Mouse (Mus musculus): Measurements from ENCODE around the gene Naa38. TPM values are rescaled to one million over a fixed set of nuclear protein-coding genes. Genes with fewer than 3 reads are reported as not detected.

The Naa38 gene
- polyA plus RNA-seq, 1 experiment from 2014 or later, result 132 TPM

GRCm38 (mm10) chr11:69429313-69429712 lies 34.0 kb downstream of the Naa38 start:
- Histone ChIP-seq H3K27ac (ENCODE audit: low read depth, low read length) (no peak overlapping the region), H3K9ac (replicated peaks; ENCODE audit: low read depth, low read length) (no peak overlapping the region), H3K4me2 (ENCODE audit: low read depth, low read length) (no peak overlapping the region), H3K36me3 (ENCODE audit: control insufficient read depth, insufficient read depth, low read length) (no peaks in the 10 kb centered on the region), H3K9me3 (ENCODE audit: control insufficient read depth, low read length) (no peaks in the 10 kb centered on the region), H3K4me1 (ENCODE audit: control insufficient read depth, insufficient read depth, low read length) (0 out of 2 replicates have a peak, but pooled peaks cover 4% of the 10 kb centered on the region), H3K27me3 (ENCODE audit: control insufficient read depth, insufficient read depth, low read length) (no peaks in the 10 kb centered on the region), H3K4me3 (ENCODE audit: low read depth, low read length) (no peak overlapping the region)
- WGBS, result 55% methylated on average over 2 of the region's 2 CpGs
- no peak for ATAC-seq (ENCODE audit: low read depth)

- no peak overlapping the region for H3K4me3 ChIP-seq (ENCODE audit: low read depth, low read length)
- H3K36me3 ChIP-seq (ENCODE audit: control insufficient read depth, insufficient read depth, low read length), result no peaks in the 10 kb centered on the region
- no peaks in the 10 kb centered on the region for H3K27me3 ChIP-seq (ENCODE audit: control insufficient read depth, insufficient read depth, low read length)
- WGBS, result 87% methylated on average over 15 of the region's 15 CpGs
- H3K4me2 ChIP-seq (ENCODE audit: low read depth, low read length), result no peak overlapping the region
- no peak for ATAC-seq (ENCODE audit: low read depth)
- no peak overlapping the region for H3K9ac ChIP-seq (replicated peaks; ENCODE audit: low read depth, low read length)
- H3K4me1 ChIP-seq (ENCODE audit: control insufficient read depth, insufficient read depth, low read length), result 0 out of 2 replicates have a peak, but pooled peaks cover 4% of the 10 kb centered on the region
- H3K9me3 ChIP-seq (ENCODE audit: control insufficient read depth, low read length), result no peaks in the 10 kb centered on the region
- H3K27ac ChIP-seq (ENCODE audit: low read depth, low read length), result no peak overlapping the region
Observed at GRCm38 (mm10) chr11:69430631-69431030, 35.3 kb downstream of the Naa38 start.

GRCm38 (mm10) chr11:69431829-69432639 lies 36.7 kb downstream of the Naa38 start:
- Histone ChIP-seq H3K9me3 (ENCODE audit: control insufficient read depth, low read length) (no peaks in the 10 kb centered on the region), H3K27me3 (ENCODE audit: control insufficient read depth, insufficient read depth, low read length) (no peaks in the 10 kb centered on the region), H3K4me1 (ENCODE audit: control insufficient read depth, insufficient read depth, low read length) (0 out of 2 replicates have a peak, but pooled peaks cover 4% of the 10 kb centered on the region), H3K4me2 (ENCODE audit: low read depth, low read length) (no peak overlapping the region), H3K36me3 (ENCODE audit: control insufficient read depth, insufficient read depth, low read length) (no peaks in the 10 kb centered on the region), H3K4me3 (ENCODE audit: low read depth, low read length) (no peak overlapping the region), H3K27ac (ENCODE audit: low read depth, low read length) (no peak overlapping the region), H3K9ac (replicated peaks; ENCODE audit: low read depth, low read length) (no peak overlapping the region)
- 32% methylated on average over 11 of the region's 11 CpGs for WGBS
- ATAC-seq (ENCODE audit: low read depth), result peak; percentile 58

GRCm38 (mm10) chr11:69432640-69432982 lies 37.3 kb downstream of the Naa38 start:
- 74% methylated on average over 11 of the region's 11 CpGs for WGBS
- ATAC-seq (ENCODE audit: low read depth), result no peak

GRCm38 (mm10) chr11:69433189-69433588 lies 37.9 kb downstream of the Naa38 start:
- Histone ChIP-seq H3K27me3 (ENCODE audit: control insufficient read depth, insufficient read depth, low read length) (no peaks in the 10 kb centered on the region), H3K27ac (ENCODE audit: low read depth, low read length) (no peak overlapping the region), H3K36me3 (ENCODE audit: control insufficient read depth, insufficient read depth, low read length) (no peaks in the 10 kb centered on the region), H3K9ac (replicated peaks; ENCODE audit: low read depth, low read length) (no peak overlapping the region), H3K4me2 (ENCODE audit: low read depth, low read length) (no peak overlapping the region), H3K9me3 (ENCODE audit: control insufficient read depth, low read length) (no peaks in the 10 kb centered on the region), H3K4me3 (ENCODE audit: low read depth, low read length) (no peak overlapping the region), H3K4me1 (ENCODE audit: control insufficient read depth, insufficient read depth, low read length) (0 out of 2 replicates have a peak, but pooled peaks cover 4% of the 10 kb centered on the region)
- ATAC-seq (ENCODE audit: low read depth), result no peak
- WGBS, result 63% methylated on average over 6 of the region's 6 CpGs

More at GRCm38 (mm10) chr11:69432640-69432982, 37.3 kb downstream of the Naa38 start:
- 0 out of 2 replicates have a peak, but pooled peaks cover 4% of the 10 kb centered on the region for H3K4me1 ChIP-seq (ENCODE audit: control insufficient read depth, insufficient read depth, low read length)
- no peaks in the 10 kb centered on the region for H3K27me3 ChIP-seq (ENCODE audit: control insufficient read depth, insufficient read depth, low read length)
- no peak overlapping the region for H3K4me3 ChIP-seq (ENCODE audit: low read depth, low read length)
- no peaks in the 10 kb centered on the region for H3K36me3 ChIP-seq (ENCODE audit: control insufficient read depth, insufficient read depth, low read length)
- H3K9me3 ChIP-seq (ENCODE audit: control insufficient read depth, low read length), result no peaks in the 10 kb centered on the region
- no peak overlapping the region for H3K27ac ChIP-seq (ENCODE audit: low read depth, low read length)
- no peak overlapping the region for H3K9ac ChIP-seq (replicated peaks; ENCODE audit: low read depth, low read length)
- no peak overlapping the region for H3K4me2 ChIP-seq (ENCODE audit: low read depth, low read length)

- Histone ChIP-seq H3K4me1 (ENCODE audit: control insufficient read depth, insufficient read depth, low read length) (0 out of 2 replicates have a peak, but pooled peaks cover 2% of the 10 kb centered on the region), H3K9ac (replicated peaks; ENCODE audit: low read depth, low read length) (no peak overlapping the region), H3K4me2 (ENCODE audit: low read depth, low read length) (no peak overlapping the region), H3K9me3 (ENCODE audit: control insufficient read depth, low read length) (no peaks in the 10 kb centered on the region), H3K27ac (ENCODE audit: low read depth, low read length) (no peak overlapping the region), H3K36me3 (ENCODE audit: control insufficient read depth, insufficient read depth, low read length) (no peaks in the 10 kb centered on the region), H3K4me3 (ENCODE audit: low read depth, low read length) (no peak overlapping the region), H3K27me3 (ENCODE audit: control insufficient read depth, insufficient read depth, low read length) (no peaks in the 10 kb centered on the region)
- WGBS, result 71% methylated on average over 3 of the region's 3 CpGs
- ATAC-seq (ENCODE audit: low read depth), result no peak
Observed at GRCm38 (mm10) chr11:69437291-69437690, 42.0 kb downstream of the Naa38 start.

- no peaks in the 10 kb centered on the region for H3K36me3 ChIP-seq (ENCODE audit: control insufficient read depth, insufficient read depth, low read length)
- H3K4me2 ChIP-seq (ENCODE audit: low read depth, low read length), result no peak overlapping the region
- no peaks in the 10 kb centered on the region for H3K27me3 ChIP-seq (ENCODE audit: control insufficient read depth, insufficient read depth, low read length)
- ATAC-seq (ENCODE audit: low read depth), result no peak
- H3K27ac ChIP-seq (ENCODE audit: low read depth, low read length), result no peak overlapping the region
- H3K9ac ChIP-seq (replicated peaks; ENCODE audit: low read depth, low read length), result no peak overlapping the region
- H3K4me1 ChIP-seq (ENCODE audit: control insufficient read depth, insufficient read depth, low read length), result no peaks in the 10 kb centered on the region
- WGBS, result 43% methylated on average over 5 of the region's 5 CpGs
- no peaks in the 10 kb centered on the region for H3K9me3 ChIP-seq (ENCODE audit: control insufficient read depth, low read length)
- H3K4me3 ChIP-seq (ENCODE audit: low read depth, low read length), result no peak overlapping the region
Observed at GRCm38 (mm10) chr11:69443328-69443727, 48.0 kb downstream of the Naa38 start.

Other genes starting within 250 kb of the Naa38 start
- 0.43 and 0.67 TPM in 2 replicates for gene Alox12b, start 238.5 kb upstream of the Naa38 start, polyA plus RNA-seq (2014; fragmentation: Nextera tagmentation; extraction: Ambion mirVana)
- gene Alox8, start 197.6 kb upstream of the Naa38 start, polyA plus RNA-seq (2014; fragmentation: Nextera tagmentation; extraction: Ambion mirVana), result 0.24 and 0.43 TPM in 2 replicates
- gene Gucy2e, start 158.5 kb upstream of the Naa38 start, polyA plus RNA-seq (2014; fragmentation: Nextera tagmentation; extraction: Ambion mirVana), result 0.35 and 0.62 TPM in 2 replicates
- gene Cntrob, start 71.7 kb upstream of the Naa38 start, polyA plus RNA-seq (2014; fragmentation: Nextera tagmentation; extraction: Ambion mirVana), result 10.3 and 15.7 TPM in 2 replicates
- gene Trappc1, start 71.5 kb upstream of the Naa38 start, polyA plus RNA-seq (2014; fragmentation: Nextera tagmentation; extraction: Ambion mirVana), result 191 and 200 TPM in 2 replicates
- gene Kcnab3, start 69.2 kb upstream of the Naa38 start, polyA plus RNA-seq (2014; fragmentation: Nextera tagmentation; extraction: Ambion mirVana), result 5.7 and 7.3 TPM in 2 replicates
- 213 and 260 TPM in 2 replicates for gene Rnf227, start 55.0 kb upstream of the Naa38 start, polyA plus RNA-seq (2014; fragmentation: Nextera tagmentation; extraction: Ambion mirVana)
- 86.0 and 89.6 TPM in 2 replicates for gene Chd3, start 26.1 kb upstream of the Naa38 start, polyA plus RNA-seq (2014; fragmentation: Nextera tagmentation; extraction: Ambion mirVana)
- gene Cyb5d1, start 144 bp downstream of the Naa38 start, polyA plus RNA-seq (2014; fragmentation: Nextera tagmentation; extraction: Ambion mirVana), result 21.3 and 29.9 TPM in 2 replicates
- 2.3 and 5.3 TPM in 2 replicates for gene Tmem88, start 2.7 kb downstream of the Naa38 start, polyA plus RNA-seq (2014; fragmentation: Nextera tagmentation; extraction: Ambion mirVana)
- gene Kdm6b, start 18.2 kb downstream of the Naa38 start, polyA plus RNA-seq (2014; fragmentation: Nextera tagmentation; extraction: Ambion mirVana), result 36.1 and 37.5 TPM in 2 replicates
- gene Dnah2, start 153.6 kb downstream of the Naa38 start, polyA plus RNA-seq (2014; fragmentation: Nextera tagmentation; extraction: Ambion mirVana), result 5.7 and 6.9 TPM in 2 replicates
- 23.2 and 35.6 TPM in 2 replicates for gene Efnb3, start 164.7 kb downstream of the Naa38 start, polyA plus RNA-seq (2014; fragmentation: Nextera tagmentation; extraction: Ambion mirVana)
- 17.3 and 20.8 TPM in 2 replicates for gene Wrap53, start 184.8 kb downstream of the Naa38 start, polyA plus RNA-seq (2014; fragmentation: Nextera tagmentation; extraction: Ambion mirVana)
- 54.6 and 68.8 TPM in 2 replicates for gene Trp53, start 184.9 kb downstream of the Naa38 start, polyA plus RNA-seq (2014; fragmentation: Nextera tagmentation; extraction: Ambion mirVana)
- gene Atp1b2, start 210.5 kb downstream of the Naa38 start, polyA plus RNA-seq (2014; fragmentation: Nextera tagmentation; extraction: Ambion mirVana), result 66.6 and 99.6 TPM in 2 replicates
- gene Shbg, start 222.4 kb downstream of the Naa38 start, polyA plus RNA-seq (2014; fragmentation: Nextera tagmentation; extraction: Ambion mirVana), result not detected in 2 replicates
- 23.8 and 25.1 TPM in 2 replicates for gene Sat2, start 226.5 kb downstream of the Naa38 start, polyA plus RNA-seq (2014; fragmentation: Nextera tagmentation; extraction: Ambion mirVana)
- 31.1 and 34.0 TPM in 2 replicates for gene Fxr2, start 237.5 kb downstream of the Naa38 start, polyA plus RNA-seq (2014; fragmentation: Nextera tagmentation; extraction: Ambion mirVana)